Comparison of ENCODE assay signal across 8 mouse cellular contexts in genomic region chr8:3221047-3221959, GRCm38 (mm10). TPM values are rescaled to one million over a fixed set of nuclear protein-coding genes. Genes with fewer than 3 reads are reported as not detected.
DNase-seq lines count a peak whose midpoint lies in the region; ATAC-seq and TF ChIP-seq lines count a peak whose summit lies in the region.

No protein-coding gene starts in this region.

- TF ChIP-seq CTCF in heart, adult 2 months (IDR thresholded peaks at IDR 0.05) = peak; percentile 54
- no peak for TF ChIP-seq CTCF in kidney, adult 2 months (conservative IDR thresholded peaks at IDR 0.05; ENCODE audit: insufficient read depth, insufficient read length, low read depth, low read length)
- TF ChIP-seq CTCF in small intestine, adult 2 months (IDR thresholded peaks at IDR 0.05; ENCODE audit: extremely low read depth, insufficient read length, insufficient replicate concordance, low read depth, low read length) = no peak

- TF ChIP-seq EP300 in heart, adult 2 months (IDR thresholded peaks at IDR 0.05; ENCODE audit: insufficient read depth, low read depth, low read length) = no peak; the same call in 1 of the 2 replicates

- peak overlapping the region; percentile 78 for H3K9ac ChIP-seq in embryonic facial prominence, embryonic 13.5 days
- H3K9ac ChIP-seq in heart, adult 2 months (ENCODE audit: low read depth, low read length) = peak overlapping the region; percentile 61
- H3K9ac ChIP-seq in limb, embryonic 11.5 days (ENCODE audit: low read length) = peak overlapping the region; percentile 74
- H3K9ac ChIP-seq in midbrain, embryonic 13.5 days (replicated peaks) = peak overlapping the region; percentile 84

- H3K9me3 ChIP-seq in embryonic facial prominence, embryonic 13.5 days = no peaks in the 10 kb centered on the region
- H3K9me3 ChIP-seq in limb, embryonic 11.5 days (ENCODE audit: control insufficient read depth, low read length) = no peaks in the 10 kb centered on the region
- H3K9me3 ChIP-seq in midbrain, embryonic 13.5 days = no peaks in the 10 kb centered on the region

- no peaks in the 10 kb centered on the region for H3K27me3 ChIP-seq in embryonic facial prominence, embryonic 13.5 days
- no peaks in the 10 kb centered on the region for H3K27me3 ChIP-seq in heart, adult 2 months (ENCODE audit: control insufficient read depth, insufficient read depth, low read length)
- no peaks in the 10 kb centered on the region for H3K27me3 ChIP-seq in kidney, adult 2 months (replicated peaks; ENCODE audit: control insufficient read depth, insufficient read depth, low read length)
- no peaks in the 10 kb centered on the region for H3K27me3 ChIP-seq in limb, embryonic 11.5 days (ENCODE audit: control insufficient read depth, insufficient read depth, low read length)
- no peaks in the 10 kb centered on the region for H3K27me3 ChIP-seq in midbrain, embryonic 13.5 days
- no peaks in the 10 kb centered on the region for H3K27me3 ChIP-seq in small intestine, adult 2 months (ENCODE audit: control insufficient read depth, insufficient read depth, low read length)

- H3K4me2 ChIP-seq in embryonic facial prominence, embryonic 13.5 days = peak overlapping the region; percentile 77
- H3K4me2 ChIP-seq in limb, embryonic 11.5 days (ENCODE audit: low read depth, severe bottlenecking) = peak overlapping the region; percentile 75
- H3K4me2 ChIP-seq in midbrain, embryonic 13.5 days (replicated peaks) = peak overlapping the region; percentile 72

- peaks cover 24% of the 10 kb centered on the region for H3K4me1 ChIP-seq in embryonic facial prominence, embryonic 13.5 days
- H3K4me1 ChIP-seq in heart, adult 2 months (ENCODE audit: control insufficient read depth, insufficient read depth, low read length) = peaks cover 25% of the 10 kb centered on the region
- peaks cover 52% of the 10 kb centered on the region for H3K4me1 ChIP-seq in kidney, adult 2 months (ENCODE audit: control insufficient read depth, insufficient read depth, low read length)
- H3K4me1 ChIP-seq in limb, embryonic 11.5 days (ENCODE audit: control insufficient read depth, insufficient read depth, low read length) = peaks cover 6% of the 10 kb centered on the region
- peaks cover 27% of the 10 kb centered on the region for H3K4me1 ChIP-seq in midbrain, embryonic 13.5 days (replicated peaks)
- peaks cover 25% of the 10 kb centered on the region for H3K4me1 ChIP-seq in small intestine, adult 2 months (ENCODE audit: control insufficient read depth, insufficient read depth, insufficient read length, low read length)

- peaks cover 2% of the 10 kb centered on the region; the same call in 1 of the 2 replicates for H3K79me2 ChIP-seq in heart, adult 2 months (replicated peaks; ENCODE audit: control insufficient read depth, insufficient read depth, low read length)

- H3K4me3 ChIP-seq in embryonic facial prominence, embryonic 13.5 days = peak overlapping the region; percentile 58
- H3K4me3 ChIP-seq in heart, adult 2 months = peak overlapping the region; percentile 45
- H3K4me3 ChIP-seq in kidney, adult 2 months (ENCODE audit: insufficient read depth, low read depth, low read length) = peak overlapping the region; percentile 68
- peak overlapping the region; percentile 46 for H3K4me3 ChIP-seq in limb, embryonic 11.5 days (ENCODE audit: low read depth, low read length)
- peak overlapping the region; percentile 63 for H3K4me3 ChIP-seq in midbrain, embryonic 13.5 days (replicated peaks)
- H3K4me3 ChIP-seq in small intestine, adult 2 months (ENCODE audit: low read depth, low read length) = peak overlapping the region; percentile 66

- ATAC-seq in embryonic facial prominence, embryonic 13.5 days (ENCODE audit: insufficient number of reproducible peaks, insufficient read depth, low FRiP score, low TSS enrichment, low read depth) = peak; percentile 99
- ATAC-seq in limb, embryonic 11.5 days (ENCODE audit: insufficient number of reproducible peaks, low FRiP score, low TSS enrichment, low read depth) = peak; percentile 100
- peak; percentile 99 for ATAC-seq in midbrain, embryonic 13.5 days

- WGBS in embryonic facial prominence, embryonic 13.5 days = under 1% methylated on average over 43 of the region's 43 CpGs
- 1% methylated on average over 43 of the region's 43 CpGs for WGBS in heart, adult 2 months
- WGBS in kidney, adult 2 months = 1% methylated on average over 43 of the region's 43 CpGs
- 1% methylated on average over 43 of the region's 43 CpGs for WGBS in limb, embryonic 11.5 days
- under 1% methylated on average over 41 of the region's 43 CpGs for WGBS in midbrain, embryonic 13.5 days
- under 1% methylated on average over 43 of the region's 43 CpGs for WGBS in small intestine, adult 2 months

- intact Hi-C loops in heart, adult 2 months (cut with DNase I) = loop anchor here (5.0 kb wide), 2 partner anchors 34 to 296 kb away; partner anchors contain the start of gene Pnpla6

- no peaks in the 10 kb centered on the region for H3K36me3 ChIP-seq in embryonic facial prominence, embryonic 13.5 days
- H3K36me3 ChIP-seq in heart, adult 2 months (ENCODE audit: control insufficient read depth, insufficient read depth, low read length) = peaks cover 17% of the 10 kb centered on the region
- no peaks in the 10 kb centered on the region for H3K36me3 ChIP-seq in kidney, adult 2 months (ENCODE audit: control insufficient read depth, insufficient read depth, low read length)
- H3K36me3 ChIP-seq in limb, embryonic 11.5 days (ENCODE audit: control insufficient read depth, insufficient read depth, low read length) = no peaks in the 10 kb centered on the region
- no peaks in the 10 kb centered on the region for H3K36me3 ChIP-seq in midbrain, embryonic 13.5 days
- no peaks in the 10 kb centered on the region for H3K36me3 ChIP-seq in small intestine, adult 2 months (ENCODE audit: control insufficient read depth, insufficient read depth, low read length)

- peak overlapping the region; percentile 88 for H3K27ac ChIP-seq in embryonic facial prominence, embryonic 13.5 days
- H3K27ac ChIP-seq in heart, adult 2 months = peak overlapping the region; percentile 92
- H3K27ac ChIP-seq in kidney, adult 2 months (ENCODE audit: insufficient read depth, low read depth, low read length) = peak overlapping the region; percentile 72
- peak overlapping the region; percentile 59; the same call in 1 of the 2 replicates for H3K27ac ChIP-seq in limb, embryonic 11.5 days (replicated peaks; ENCODE audit: low read depth, low read length)
- H3K27ac ChIP-seq in midbrain, embryonic 13.5 days = peak overlapping the region; percentile 94
- peak overlapping the region; percentile 95 for H3K27ac ChIP-seq in small intestine, adult 2 months (ENCODE audit: insufficient read depth, low read depth, low read length)

- TF ChIP-seq POLR2A in heart, adult 2 months (IDR thresholded peaks at IDR 0.05; ENCODE audit: insufficient read depth, low read depth, low read length) = peak; percentile 69; the same call in 1 of the 2 replicates
- TF ChIP-seq POLR2A in kidney, adult 2 months (IDR thresholded peaks at IDR 0.05; ENCODE audit: low read depth, low read length) = no peak
- TF ChIP-seq POLR2A in small intestine, adult 2 months (IDR thresholded peaks at IDR 0.05; ENCODE audit: low read depth, low read length) = peak; percentile 39; the same call in 1 of the 2 replicates

- DNase-seq in 3T3-L1 (ENCODE audit: low read depth, low spot score) = peak; percentile 98
- DNase-seq in adrenal gland, postnatal 4 days (ENCODE audit: low spot score in 2 of 2) = peak; percentile 64 to 71
- DNase-seq in heart, adult 2 months = peak; percentile 88 to 93
- peak; percentile 97 for DNase-seq in kidney, adult 2 months
- peak; percentile 93 for DNase-seq in limb, embryonic 11.5 days (ENCODE audit: low spot score)

RNA-seq across cellular contexts. Expression of gene Insr, which starts 58.1 kb away (rescaled TPM):
- total RNA-seq in adrenal gland, postnatal 4 days (2021) = 100 to 1,000 TPM; 111 to 112 TPM
- polyA plus RNA-seq in embryonic facial prominence, embryonic 13.5 days (2015; fragmentation: Nextera tagmentation; extraction: Ambion mirVana) = 41.8 and 43.4 TPM in 2 replicates
- 100 to 1,000 TPM; 112 to 145 TPM for total RNA-seq in heart, adult 2 months (2021)
- polyA plus RNA-seq in heart, adult 2 months (2012; rRNA removed) = 24.6 and 42.3 TPM in 2 replicates
- polyA plus RNA-seq in kidney, adult 2 months (2012; rRNA removed) = 26.8 and 33.7 TPM in 2 replicates
- 34.9 and 37.9 TPM in 2 replicates for polyA plus RNA-seq in limb, embryonic 11.5 days (2014; fragmentation: Nextera tagmentation; extraction: Ambion mirVana)
- polyA plus RNA-seq in midbrain, embryonic 13.5 days (2015; fragmentation: Nextera tagmentation; extraction: Ambion mirVana) = 53.9 and 58.6 TPM in 2 replicates
- 13.3 and 21.8 TPM in 2 replicates for polyA plus RNA-seq in small intestine, adult 2 months (2012; rRNA removed)

Comparison
In these comparisons a context has a peak if more than half of its experiments do, and no peak if none do; other contexts are left out.
1. Peak in every context shown above with its lines: DNase-seq, ATAC-seq, H3K4me3 ChIP-seq and H3K27ac ChIP-seq.